19 mouse cellular contexts compared by ENCODE assay signal in genomic region chr15:25854270-25854904, GRCm38 (mm10). TPM values are rescaled to one million over a fixed set of nuclear protein-coding genes. Genes with fewer than 3 reads are reported as not detected.
DNase-seq lines count a peak whose midpoint lies in the region; ATAC-seq and TF ChIP-seq lines count a peak whose summit lies in the region.
"Had no signal": no experiment of that assay in that cellular context is flagged by ENCODE, and none has a peak within 500 bp of the region (broad histone marks: within the 10 kb centered on the region; RNA-seq: fewer than 3 reads in every experiment).

No protein-coding gene starts in this region.

- H3K9ac ChIP-seq in hindbrain, embryonic 14.5 days = no peak overlapping the region
- H3K9ac ChIP-seq in hindbrain, embryonic 11.5 days (ENCODE audit: low read depth, low read length) = no peak overlapping the region
- no peak overlapping the region for H3K9ac ChIP-seq in midbrain, embryonic 16.5 days (ENCODE audit: low read depth, low read length)
- no peak overlapping the region for H3K9ac ChIP-seq in midbrain, embryonic 11.5 days (ENCODE audit: low read length)
- H3K9ac ChIP-seq: liver, embryonic 15.5 days had no signal

- no peak for TF ChIP-seq CTCF in olfactory bulb, adult 2 months (IDR thresholded peaks at IDR 0.05; ENCODE audit: insufficient read depth, low read depth, low read length)

- no peaks in the 10 kb centered on the region for H3K9me3 ChIP-seq in hindbrain, embryonic 14.5 days (ENCODE audit: control insufficient read depth, low read length)
- H3K9me3 ChIP-seq in hindbrain, embryonic 11.5 days (ENCODE audit: control insufficient read depth, low read length) = no peaks in the 10 kb centered on the region
- H3K9me3 ChIP-seq in midbrain, embryonic 16.5 days (replicated peaks; ENCODE audit: control insufficient read depth, low read length, poor library complexity, severe bottlenecking) = no peaks in the 10 kb centered on the region
- no peaks in the 10 kb centered on the region for H3K9me3 ChIP-seq in midbrain, embryonic 11.5 days (ENCODE audit: control insufficient read depth, low read length)
- peaks cover 2% of the 10 kb centered on the region; the same call in 1 of the 2 replicates for H3K9me3 ChIP-seq in embryonic facial prominence, embryonic 10.5 days
- H3K9me3 ChIP-seq: liver, embryonic 15.5 days had no signal

- TF ChIP-seq POLR2A in olfactory bulb, adult 2 months (IDR thresholded peaks at IDR 0.05; ENCODE audit: insufficient read depth, low read depth, low read length) = no peak

- H3K4me2 ChIP-seq in hindbrain, embryonic 14.5 days (replicated peaks) = no peak overlapping the region
- no peak overlapping the region for H3K4me2 ChIP-seq in hindbrain, embryonic 11.5 days (replicated peaks; ENCODE audit: low read depth, low read length)
- no peak overlapping the region for H3K4me2 ChIP-seq in midbrain, embryonic 16.5 days (ENCODE audit: low read length)
- no peak overlapping the region for H3K4me2 ChIP-seq in midbrain, embryonic 11.5 days
- H3K4me2 ChIP-seq: heart, embryonic 11.5 days; liver, embryonic 15.5 days had no signal

- ATAC-seq in hindbrain, embryonic 14.5 days (ENCODE audit: low FRiP score) = 0 out of 2 replicates have a peak, but pooled peaks have one; percentile 21
- no peak for ATAC-seq in hindbrain, embryonic 11.5 days (ENCODE audit: low FRiP score)
- peak; percentile 23; the same call in 1 of the 2 replicates for ATAC-seq in midbrain, embryonic 16.5 days
- ATAC-seq in midbrain, embryonic 11.5 days (ENCODE audit: low FRiP score) = no peak
- ATAC-seq: intestine, postnatal 0 days had no signal

- no peak overlapping the region for H3K4me3 ChIP-seq in hindbrain, embryonic 14.5 days (replicated peaks; ENCODE audit: low read length)
- no peak overlapping the region for H3K4me3 ChIP-seq in hindbrain, embryonic 11.5 days (ENCODE audit: low read depth, low read length)
- no peak overlapping the region for H3K4me3 ChIP-seq in midbrain, embryonic 16.5 days (ENCODE audit: low read depth, low read length)
- no peak overlapping the region for H3K4me3 ChIP-seq in midbrain, embryonic 11.5 days (ENCODE audit: low read depth, low read length)
- H3K4me3 ChIP-seq in embryonic facial prominence, embryonic 10.5 days = no peak overlapping the region
- no peak overlapping the region for H3K4me3 ChIP-seq in olfactory bulb, adult 2 months (ENCODE audit: insufficient read depth, low read depth, low read length)
- H3K4me3 ChIP-seq: liver, embryonic 15.5 days; megakaryocyte, embryonic 14.5 days had no signal

- WGBS in hindbrain, embryonic 14.5 days = 75% methylated on average over 18 of the region's 18 CpGs
- 70% methylated on average over 18 of the region's 18 CpGs for WGBS in hindbrain, embryonic 11.5 days
- WGBS in midbrain, embryonic 16.5 days = 61% methylated on average over 18 of the region's 18 CpGs
- 70% methylated on average over 18 of the region's 18 CpGs for WGBS in midbrain, embryonic 11.5 days
- 52% methylated on average over 18 of the region's 18 CpGs for WGBS in embryonic facial prominence, embryonic 10.5 days
- 55% methylated on average over 18 of the region's 18 CpGs for WGBS in olfactory bulb, adult 2 months

- no peaks in the 10 kb centered on the region for H3K36me3 ChIP-seq in hindbrain, embryonic 14.5 days (replicated peaks; ENCODE audit: control insufficient read depth, insufficient read depth)
- H3K36me3 ChIP-seq in hindbrain, embryonic 11.5 days (ENCODE audit: control insufficient read depth, insufficient read depth, low read length) = no peaks in the 10 kb centered on the region
- no peaks in the 10 kb centered on the region for H3K36me3 ChIP-seq in midbrain, embryonic 16.5 days (ENCODE audit: control insufficient read depth, insufficient read depth, low read length)
- no peaks in the 10 kb centered on the region for H3K36me3 ChIP-seq in midbrain, embryonic 11.5 days (ENCODE audit: control insufficient read depth, insufficient read depth, low read length)
- no peaks in the 10 kb centered on the region for H3K36me3 ChIP-seq in embryonic facial prominence, embryonic 10.5 days (replicated peaks)
- H3K36me3 ChIP-seq: liver, embryonic 15.5 days had no signal

- DNase-seq in hindbrain, embryonic 14.5 days (ENCODE audit: low spot score) = no peak
- no peak for DNase-seq in hindbrain, embryonic 11.5 days (ENCODE audit: low spot score)
- DNase-seq in midbrain, embryonic 11.5 days (ENCODE audit: low spot score, missing footprints) = no peak
- DNase-seq in embryonic facial prominence, embryonic 10.5 days (ENCODE audit: low spot score) = peak; percentile 18
- no peak for DNase-seq in embryo, embryonic 10 days (ENCODE audit: low spot score)
- DNase-seq: adrenal gland, postnatal 36 days; cerebellum, adult 9-10 months; gastrocnemius, postnatal 36 days; heart, postnatal 4 days; lung, postnatal 10 days; spleen, adult 18-20 months; thymus, adult 18-20 months had no signal

- H3K4me1 ChIP-seq in hindbrain, embryonic 14.5 days (replicated peaks; ENCODE audit: control insufficient read depth, insufficient read depth, low read length) = no peaks in the 10 kb centered on the region
- no peaks in the 10 kb centered on the region for H3K4me1 ChIP-seq in hindbrain, embryonic 11.5 days (replicated peaks; ENCODE audit: control insufficient read depth, insufficient read depth, low read length)
- no peaks in the 10 kb centered on the region; the same call in 1 of the 2 replicates for H3K4me1 ChIP-seq in midbrain, embryonic 16.5 days (ENCODE audit: control insufficient read depth, insufficient read depth, low read length)
- H3K4me1 ChIP-seq in midbrain, embryonic 11.5 days (ENCODE audit: control insufficient read depth, insufficient read depth, low read length) = no peaks in the 10 kb centered on the region
- H3K4me1 ChIP-seq in embryonic facial prominence, embryonic 10.5 days = peaks cover 31% of the 10 kb centered on the region
- peaks cover 12% of the 10 kb centered on the region for H3K4me1 ChIP-seq in olfactory bulb, adult 2 months (ENCODE audit: control insufficient read depth, insufficient read depth, low read length)

- H3K27ac ChIP-seq in hindbrain, embryonic 14.5 days = no peak overlapping the region
- no peak overlapping the region for H3K27ac ChIP-seq in hindbrain, embryonic 11.5 days (ENCODE audit: low read depth, low read length)
- no peak overlapping the region for H3K27ac ChIP-seq in midbrain, embryonic 16.5 days (ENCODE audit: low read length)
- H3K27ac ChIP-seq in midbrain, embryonic 11.5 days (ENCODE audit: low read depth, low read length) = no peak overlapping the region
- no peak overlapping the region for H3K27ac ChIP-seq in embryonic facial prominence, embryonic 10.5 days (replicated peaks)
- peak overlapping the region; percentile 34; the same call in 1 of the 2 replicates for H3K27ac ChIP-seq in olfactory bulb, adult 2 months (ENCODE audit: insufficient read depth, low read depth, low read length)
- H3K27ac ChIP-seq: kidney, postnatal 0 days; liver, embryonic 15.5 days had no signal

- H3K27me3 ChIP-seq in hindbrain, embryonic 14.5 days (ENCODE audit: control insufficient read depth, insufficient read depth, low read length) = no peaks in the 10 kb centered on the region
- no peaks in the 10 kb centered on the region for H3K27me3 ChIP-seq in hindbrain, embryonic 11.5 days (ENCODE audit: control insufficient read depth, insufficient read depth, low read length)
- H3K27me3 ChIP-seq in midbrain, embryonic 16.5 days (ENCODE audit: control insufficient read depth, insufficient read depth, low read depth, low read length) = no peaks in the 10 kb centered on the region
- H3K27me3 ChIP-seq in midbrain, embryonic 11.5 days (ENCODE audit: control insufficient read depth, insufficient read depth, low read length) = no peaks in the 10 kb centered on the region
- no peaks in the 10 kb centered on the region for H3K27me3 ChIP-seq in embryonic facial prominence, embryonic 10.5 days (replicated peaks; ENCODE audit: low read depth, poor library complexity, severe bottlenecking)
- H3K27me3 ChIP-seq: liver, embryonic 15.5 days; megakaryocyte, embryonic 14.5 days had no signal

RNA-seq across cellular contexts. Expression of gene Retreg1, which starts 11.4 kb away (rescaled TPM):
- 15.3 and 19.7 TPM in 2 replicates for polyA plus RNA-seq in hindbrain, embryonic 14.5 days (2014; fragmentation: Nextera tagmentation; extraction: Ambion mirVana)
- polyA plus RNA-seq in hindbrain, embryonic 11.5 days (2014; fragmentation: Nextera tagmentation; extraction: Ambion mirVana) = 3.5 and 4.6 TPM in 2 replicates
- 16.1 and 18.4 TPM in 2 replicates for polyA plus RNA-seq in midbrain, embryonic 16.5 days (2015; fragmentation: Nextera tagmentation; extraction: Ambion mirVana)
- 4.2 TPM in 2 replicates for polyA plus RNA-seq in midbrain, embryonic 11.5 days (2014; fragmentation: Nextera tagmentation; extraction: Ambion mirVana)
- 2.2 and 2.5 TPM in 2 replicates for polyA plus RNA-seq in embryonic facial prominence, embryonic 10.5 days (2016; fragmentation: Nextera tagmentation; extraction: Ambion mirVana)
- not detected in 2 replicates for polyA plus RNA-seq in olfactory bulb, adult 2 months (2012; ENCODE audit: insufficient read depth, insufficient read length, low replicate concordance, missing spikeins)

Comparison
In these comparisons a context has a peak if more than half of its experiments do, and no peak if none do; other contexts are left out.
1. ATAC-seq: peak in hindbrain, embryonic 14.5 days (single experiment) and midbrain, embryonic 16.5 days (single experiment); none in hindbrain, embryonic 11.5 days (single experiment) and midbrain, embryonic 11.5 days (single experiment).